Mouse (Mus musculus) gastrocnemius, adult 2 months (tissue): ENCODE measurements at regions not wholly inside any gene's neighbourhood (a gene's known extent, or its start where the extent isn't known, plus 50 kb on each side); places are given as distances from the start of the nearest gene placed in this dataset.

Experiments used
- DNase-seq: peaks from one replicate; pipeline ENCODE4 v3.0.0; 2022
- H3K27ac ChIP-seq: fragments of 200-600 bp; 2 replicates; pipeline ENCODE4 v1.8.1; 2022; ENCODE audit warnings: mild to moderate bottlenecking
- H3K4me3 ChIP-seq: fragments of 200-600 bp; 2 replicates; pipeline ENCODE4 v1.8.1; 2022; ENCODE audit warnings: mild to moderate bottlenecking, moderate library complexity
- CTCF ChIP-seq: fragments of 200-600 bp; IDR thresholded peaks from 2 replicates; pipeline ENCODE4 v1.8.1; 2022; ENCODE audit warnings: antibody characterized with exemption, mild to moderate bottlenecking, moderate library complexity
- intact Hi-C: fragments of 180-260 bp; cut with DNase I; formaldehyde crosslinking; loops from one replicate; pipeline ENCODE4 v1.15.1; 2025

DNA sequence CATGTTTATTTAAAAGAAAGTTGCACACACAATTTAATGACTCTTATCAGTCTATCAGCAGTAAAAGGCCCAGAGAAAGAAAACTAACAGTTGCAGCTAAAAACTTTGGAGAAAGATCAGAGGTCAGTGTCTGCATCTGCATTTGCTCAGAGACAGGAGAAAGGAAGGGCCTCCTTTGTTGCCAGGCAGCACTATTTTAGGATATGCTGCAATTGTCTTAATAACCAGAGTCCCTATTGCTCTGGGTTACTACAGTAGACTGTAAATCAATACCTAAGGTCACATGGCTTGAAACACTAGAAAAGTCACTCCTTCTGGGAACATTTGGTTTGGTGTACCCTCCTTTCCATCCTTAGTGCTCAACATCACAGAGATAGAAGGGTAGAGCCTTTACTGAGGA is 175.7 kb downstream of the Hdgfl1 start:
- TF ChIP-seq CTCF, result no peak
- intact Hi-C loops, result no loop called here
- no peak for DNase-seq
- no peak overlapping the region for H3K27ac ChIP-seq
- no peak overlapping the region for H3K4me3 ChIP-seq

DNA sequence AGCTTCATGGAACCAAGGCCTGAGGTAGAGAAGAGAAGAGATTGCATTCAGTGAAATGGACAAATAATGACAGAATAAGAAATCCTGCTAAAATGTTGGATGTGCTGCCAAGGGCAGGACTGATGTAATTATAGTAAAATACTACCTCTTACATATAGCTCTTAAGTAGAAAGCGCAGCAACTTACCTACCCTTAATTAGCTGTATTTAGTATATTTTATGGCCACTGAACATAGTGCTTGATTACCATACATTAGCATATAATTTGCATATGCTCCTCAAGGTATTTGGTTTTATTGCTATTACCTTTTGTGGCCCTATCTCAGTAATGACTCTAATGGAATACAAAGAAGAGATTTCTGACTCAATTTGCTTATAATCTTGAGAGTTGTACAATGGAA is 176.2 kb downstream of the Hdgfl1 start:
- H3K27ac ChIP-seq, result no peak overlapping the region
- no peak overlapping the region for H3K4me3 ChIP-seq
- intact Hi-C loops, result no loop called here
- no peak for TF ChIP-seq CTCF
- no peak for DNase-seq

DNA sequence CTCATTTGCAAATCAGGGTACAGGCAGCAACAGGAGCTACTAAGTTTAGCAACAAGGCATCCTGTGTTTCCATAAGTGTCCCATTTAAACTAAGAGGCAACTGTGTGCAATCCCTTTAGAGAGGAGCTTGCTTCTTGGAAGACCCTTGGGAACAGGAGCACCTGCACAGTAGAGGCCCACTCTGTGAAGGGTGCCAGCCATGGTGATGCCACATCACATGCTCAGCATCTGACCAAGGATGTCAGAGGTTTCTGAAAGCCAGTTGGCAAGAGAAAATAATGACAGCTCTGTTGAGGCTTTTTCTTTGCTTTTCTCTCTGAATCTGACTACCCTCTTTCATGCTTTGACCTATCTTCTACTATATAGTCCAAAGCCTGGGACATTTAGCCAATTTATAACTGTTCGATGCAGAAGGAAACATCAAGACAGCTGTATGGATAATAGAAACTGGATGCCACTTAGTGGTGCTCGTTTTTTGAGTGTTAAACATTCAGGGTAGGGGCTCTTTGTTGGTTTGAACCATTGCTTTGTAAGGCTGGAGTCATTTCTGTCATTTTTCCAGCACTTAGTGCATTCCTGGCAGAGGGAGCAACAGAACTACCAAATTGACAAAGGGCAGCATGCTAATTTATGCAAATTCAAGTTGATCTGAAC is 193.9 kb downstream of the Hdgfl1 start:
- intact Hi-C loops, result no loop called here
- no peak for TF ChIP-seq CTCF
- Histone ChIP-seq H3K27ac (no peak overlapping the region), H3K4me3 (no peak overlapping the region)
- DNase-seq, result no peak

DNA sequence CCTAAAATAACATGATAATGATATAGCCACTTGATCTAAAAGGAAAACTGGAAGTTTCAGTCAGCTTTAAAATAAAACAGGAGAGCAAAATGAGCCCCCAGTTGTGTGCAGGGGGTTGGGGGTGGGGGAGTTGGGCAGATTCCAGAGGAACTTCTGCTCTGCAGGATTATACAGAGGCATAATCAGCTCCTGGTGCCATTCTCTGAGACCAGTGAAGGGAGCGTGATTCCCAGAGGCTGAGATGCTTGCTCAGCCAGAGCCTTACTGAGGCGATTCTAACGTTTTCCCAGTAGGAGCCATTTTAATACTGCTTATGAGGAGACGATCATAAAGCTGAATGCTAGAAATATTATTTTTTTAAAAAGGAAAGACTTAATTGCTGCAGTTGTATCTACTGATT is 200.5 kb downstream of the Hdgfl1 start:
- H3K4me3 ChIP-seq, result no peak overlapping the region
- intact Hi-C loops, result no loop called here
- no peak for TF ChIP-seq CTCF
- H3K27ac ChIP-seq, result no peak overlapping the region
- no peak for DNase-seq

DNA sequence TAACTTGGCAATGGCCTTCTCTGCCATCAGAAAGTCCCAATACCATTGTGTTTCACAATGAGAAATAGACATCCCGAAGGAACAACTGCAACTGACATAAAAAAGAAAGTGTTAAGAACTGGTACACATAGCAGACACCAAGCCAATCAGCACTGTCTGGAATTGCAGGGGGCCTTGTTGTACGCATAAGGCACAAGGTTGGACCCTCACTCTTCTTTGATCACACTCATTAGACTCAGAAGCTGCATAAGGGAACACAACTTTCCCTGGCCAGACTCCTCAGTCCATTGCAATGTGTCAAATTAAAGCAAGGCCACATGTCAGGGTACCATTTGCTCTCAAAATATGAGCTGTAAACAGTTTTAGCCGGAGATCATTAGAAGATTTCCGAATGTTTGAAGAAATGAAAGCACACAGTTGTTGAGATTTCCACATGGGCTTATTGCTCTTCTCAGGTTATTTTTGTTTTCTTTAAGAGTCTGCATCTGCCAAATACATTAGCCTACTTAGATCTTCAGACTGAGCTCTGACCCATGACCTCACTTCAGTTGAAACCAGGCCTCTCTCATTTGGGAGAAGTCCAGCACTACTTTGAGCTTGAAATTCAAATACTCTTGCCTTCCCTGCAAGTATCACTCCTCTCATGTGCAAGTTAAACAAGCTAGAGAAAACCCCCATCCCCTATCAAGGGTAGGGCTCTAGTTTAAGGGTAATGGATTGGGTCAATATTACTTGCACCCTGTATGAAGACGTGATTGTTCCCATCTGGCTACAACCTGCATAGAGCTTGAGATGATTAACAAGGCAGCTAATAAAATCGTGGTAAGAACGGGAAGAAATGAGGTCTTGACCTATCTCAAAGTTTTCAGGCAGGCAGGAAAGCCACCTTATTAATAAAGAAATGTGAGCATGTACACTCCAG is 204.8 kb downstream of the Hdgfl1 start:
- DNase-seq, result no peak

DNA sequence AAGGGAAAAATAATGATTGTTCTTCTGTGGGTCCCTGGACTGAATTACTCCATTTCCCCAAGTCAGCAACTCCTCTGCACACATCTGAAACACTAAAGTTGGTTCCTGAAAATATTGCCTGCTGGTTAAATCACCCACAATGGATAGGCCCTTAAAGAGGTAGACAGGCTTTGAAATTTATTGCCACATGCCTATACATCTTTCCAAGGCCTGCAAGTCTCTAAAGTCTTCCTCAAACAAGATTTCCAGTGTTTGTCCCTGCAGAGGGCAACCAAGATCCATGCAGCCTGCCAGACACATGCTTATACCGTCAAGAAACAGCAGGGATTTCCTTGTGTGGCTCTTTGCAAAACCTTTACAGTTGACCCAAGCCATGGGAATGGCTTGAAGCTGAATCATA is 211.6 kb downstream of the Hdgfl1 start:
- peak; percentile 25; the same call in 1 of the 2 replicates for TF ChIP-seq CTCF
- intact Hi-C loops, result no loop called here
- DNase-seq, result no peak
- no peak overlapping the region for H3K4me3 ChIP-seq
- H3K27ac ChIP-seq, result no peak overlapping the region

More for the DNA sequence above, 204.8 kb downstream of the Hdgfl1 start:
- H3K27ac ChIP-seq, result no peak overlapping the region
- no peak for TF ChIP-seq CTCF
- no peak overlapping the region for H3K4me3 ChIP-seq
- intact Hi-C loops, result no loop called here

DNA sequence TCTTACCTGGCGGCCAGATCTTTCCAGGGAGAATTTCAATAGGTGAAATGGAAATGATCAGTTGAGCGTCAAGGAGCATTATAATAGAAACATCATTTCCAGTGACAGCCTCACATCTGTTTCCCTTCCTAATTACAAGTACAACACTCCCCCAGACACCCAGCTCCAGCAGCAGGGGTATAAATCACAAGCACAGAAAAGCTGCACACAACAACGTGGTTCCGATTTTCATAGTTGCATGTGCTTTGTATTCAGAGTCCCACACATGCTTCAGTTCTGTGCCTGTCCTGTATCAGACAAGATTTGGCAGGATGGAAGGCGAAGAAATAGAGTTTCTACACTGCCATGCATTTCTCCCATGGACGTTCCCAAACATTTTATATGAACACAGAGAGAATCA is 215.7 kb downstream of the Hdgfl1 start:
- H3K27ac ChIP-seq, result no peak overlapping the region
- H3K4me3 ChIP-seq, result no peak overlapping the region
- intact Hi-C loops, result no loop called here
- DNase-seq, result no peak
- TF ChIP-seq CTCF, result no peak

DNA sequence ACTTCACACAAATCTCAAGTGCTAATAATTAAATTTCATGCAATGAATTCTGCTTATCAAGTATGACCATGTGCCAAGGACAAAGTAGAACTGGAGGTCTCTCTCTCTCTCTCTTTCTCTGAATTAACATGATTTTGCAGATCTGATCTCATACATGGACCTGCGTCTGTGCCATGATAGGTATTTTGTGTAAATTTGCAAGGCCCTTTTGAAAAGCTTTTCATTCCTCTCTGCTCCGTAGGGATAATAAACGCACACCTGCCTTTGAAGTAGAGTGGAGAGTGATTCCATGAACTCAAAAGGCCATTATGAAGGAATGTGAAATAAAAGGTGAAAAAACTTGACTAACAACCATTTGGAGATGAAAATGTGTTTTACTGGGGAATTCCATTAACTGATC is 217.8 kb downstream of the Hdgfl1 start:
- TF ChIP-seq CTCF, result no peak
- intact Hi-C loops, result no loop called here

DNA sequence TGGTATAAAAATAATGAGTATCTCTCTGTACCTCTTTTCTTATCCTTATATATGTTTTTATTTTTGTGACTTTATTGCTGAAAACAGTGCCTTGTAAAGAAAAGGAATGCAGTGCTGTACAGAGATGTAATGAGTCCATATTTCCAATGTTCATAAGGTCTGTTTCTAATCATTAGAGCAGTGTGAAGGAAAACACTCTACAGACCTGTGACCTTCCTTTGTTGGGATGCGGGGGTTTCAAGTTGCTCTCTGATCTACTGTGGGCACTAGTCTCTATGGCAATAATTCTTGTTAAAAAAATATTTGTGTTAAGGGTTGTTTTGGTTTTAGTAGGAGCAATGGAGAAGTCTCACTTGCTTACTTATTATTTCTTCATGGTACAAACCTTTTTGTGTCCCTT is 231.0 kb downstream of the Hdgfl1 start:
- Histone ChIP-seq H3K4me3 (no peak overlapping the region), H3K27ac (no peak overlapping the region)
- TF ChIP-seq CTCF, result no peak
- DNase-seq, result no peak
- intact Hi-C loops, result no loop called here

More for the DNA sequence above, 217.8 kb downstream of the Hdgfl1 start:
- Histone ChIP-seq H3K27ac (no peak overlapping the region), H3K4me3 (no peak overlapping the region)
- DNase-seq, result no peak

DNA sequence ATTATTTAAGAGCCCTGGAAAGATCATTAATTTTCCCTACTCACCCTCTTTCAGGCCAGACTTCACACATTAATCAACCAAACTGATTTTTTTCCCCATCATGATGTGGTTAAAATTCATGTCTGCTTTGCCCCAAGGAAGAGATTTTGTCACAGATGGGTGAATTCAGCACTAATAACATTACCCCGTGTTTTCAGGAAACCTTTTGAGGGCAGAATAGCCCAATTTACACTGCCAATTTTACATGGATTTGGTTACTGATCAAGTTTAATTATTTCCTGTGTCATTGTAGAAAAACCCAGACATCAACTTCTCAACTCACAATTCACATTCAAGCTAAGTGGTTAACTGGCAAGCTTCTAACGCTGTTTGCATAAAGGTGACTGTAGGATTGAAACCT is 233.4 kb downstream of the Hdgfl1 start:
- intact Hi-C loops, result no loop called here
- DNase-seq, result no peak
- H3K27ac ChIP-seq, result no peak overlapping the region

DNA sequence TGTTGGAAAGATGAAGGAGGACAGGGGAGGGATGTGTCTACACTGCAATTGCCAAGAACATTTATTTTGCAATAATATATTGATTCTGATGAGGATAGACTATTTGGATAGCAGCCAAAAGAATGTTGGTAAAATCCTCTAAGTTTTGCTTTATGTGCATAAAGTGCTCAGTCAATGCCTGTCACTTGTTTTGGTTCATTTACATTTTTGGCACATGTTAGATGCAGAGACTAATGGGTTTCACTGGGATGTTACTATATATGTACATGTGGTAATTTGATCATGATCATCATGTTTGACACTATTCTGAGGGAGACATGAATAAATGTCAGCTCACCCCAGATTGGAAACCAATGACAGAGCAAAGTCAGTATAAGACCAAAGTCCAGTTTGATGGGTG is 237.2 kb downstream of the Hdgfl1 start:
- H3K4me3 ChIP-seq, result no peak overlapping the region
- intact Hi-C loops, result no loop called here
- TF ChIP-seq CTCF, result no peak
- no peak for DNase-seq
- H3K27ac ChIP-seq, result no peak overlapping the region

More for the DNA sequence above, 233.4 kb downstream of the Hdgfl1 start:
- no peak overlapping the region for H3K4me3 ChIP-seq
- TF ChIP-seq CTCF, result no peak

DNA sequence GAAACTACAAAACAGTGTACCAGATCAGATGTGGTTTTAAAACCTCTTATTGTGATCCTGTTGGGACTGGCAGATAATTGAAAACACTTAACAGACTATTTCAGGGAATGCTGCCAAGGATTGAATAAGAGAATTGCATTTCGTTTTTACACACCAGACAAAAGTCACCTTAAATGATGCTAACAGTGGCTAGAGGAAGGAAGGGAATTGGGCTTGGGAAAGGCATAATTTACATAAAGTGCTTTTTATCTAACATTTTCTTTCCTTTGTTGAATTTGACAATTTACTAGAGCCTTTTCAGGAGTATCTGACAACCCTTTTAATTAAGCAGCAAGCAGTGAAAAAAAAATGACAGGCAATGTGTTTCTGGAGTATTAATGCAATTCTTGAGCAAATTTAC is 250.9 kb downstream of the Hdgfl1 start:
- Histone ChIP-seq H3K27ac (no peak overlapping the region), H3K4me3 (no peak overlapping the region)
- no peak for DNase-seq
- TF ChIP-seq CTCF, result no peak
- intact Hi-C loops, result no loop called here

DNA sequence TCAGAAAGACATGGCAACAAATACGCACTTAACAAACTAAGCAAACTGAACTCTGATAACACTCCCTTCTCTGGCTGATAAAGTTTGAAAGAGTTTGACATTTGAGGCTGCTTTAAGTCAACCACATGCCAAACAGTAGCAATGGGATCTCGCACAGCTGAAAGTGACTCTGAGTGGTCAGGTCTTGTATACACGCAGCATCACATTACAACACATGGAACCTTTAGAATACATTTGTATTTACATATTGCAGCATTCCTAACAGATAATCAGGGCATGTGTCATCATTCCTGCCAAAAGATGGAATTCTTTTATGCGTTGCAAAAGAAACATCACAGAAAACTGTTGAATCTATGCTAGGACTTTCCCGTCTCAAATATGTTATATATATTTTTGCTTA is 251.5 kb downstream of the Hdgfl1 start:
- intact Hi-C loops, result no loop called here
- no peak overlapping the region for H3K27ac ChIP-seq
- no peak for TF ChIP-seq CTCF
- DNase-seq, result no peak
- no peak overlapping the region for H3K4me3 ChIP-seq
